Mouse (Mus musculus): ENCODE measurements around the gene Pdzd2. TPM values are rescaled to one million over a fixed set of nuclear protein-coding genes. Genes with fewer than 3 reads are reported as not detected.

Pdzd2 gene
- polyA plus RNA-seq, 1 experiment from 2014 or later, result 4.9 TPM

DNA sequence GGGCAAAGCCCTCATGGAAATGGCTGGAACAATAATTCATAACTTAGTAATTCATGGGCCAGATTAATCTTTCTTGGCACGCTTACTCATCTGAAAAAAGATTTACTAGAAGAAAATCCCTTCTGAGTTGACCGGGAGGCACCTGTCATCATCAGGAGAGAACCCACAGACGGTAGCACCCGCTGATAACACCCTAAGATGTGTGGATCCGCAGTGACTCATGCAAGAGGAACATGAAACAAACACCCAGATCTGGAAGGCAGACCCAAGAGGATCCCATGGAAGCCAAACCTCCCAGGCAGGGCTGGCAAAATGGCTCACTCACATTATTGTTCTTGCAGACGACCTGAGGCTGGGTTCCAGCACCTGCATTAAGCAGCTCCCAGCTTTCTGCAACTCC lies 325.0 kb downstream of the Pdzd2 start:
- DNase-seq (ENCODE audit: low spot score), result no peak
- 89% methylated on average over 6 of the region's 6 CpGs for WGBS

DNA sequence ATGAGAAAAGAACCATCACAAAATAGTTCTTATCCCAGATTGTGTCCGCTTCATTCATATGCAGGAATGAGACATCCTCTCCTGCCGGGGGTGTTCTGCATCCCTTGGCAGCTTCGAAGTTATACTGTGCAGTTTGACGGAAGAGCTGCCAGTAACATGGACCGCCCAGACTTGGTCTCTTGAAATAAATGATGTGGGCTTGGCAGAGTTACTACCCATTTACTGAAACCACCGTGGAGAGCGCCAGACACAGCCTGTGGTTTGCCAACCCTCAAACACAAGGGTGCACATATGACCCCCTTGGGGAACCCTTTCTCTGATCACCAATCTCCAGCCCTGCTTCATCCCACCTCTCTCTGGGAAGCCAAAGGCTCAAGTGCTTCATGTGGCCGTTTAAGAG lies 331.5 kb downstream of the Pdzd2 start:
- Histone ChIP-seq H3K27me3 (ENCODE audit: insufficient read depth, poor library complexity, severe bottlenecking) (no peaks in the 10 kb centered on the region), H3K4me1 (replicated peaks) (no peaks in the 10 kb centered on the region; the same call in 1 of the 2 replicates), H3K4me3 (no peak overlapping the region), H3K9me3 (no peaks in the 10 kb centered on the region), H3K27ac (no peak overlapping the region), H3K36me3 (no peaks in the 10 kb centered on the region)
- no peak for DNase-seq (ENCODE audit: low spot score)
- WGBS, result 91% methylated on average over 8 of the region's 8 CpGs

More for the DNA sequence above, 325.0 kb downstream of the Pdzd2 start:
- Histone ChIP-seq H3K27ac (no peak overlapping the region), H3K27me3 (ENCODE audit: insufficient read depth, poor library complexity, severe bottlenecking) (no peaks in the 10 kb centered on the region), H3K4me1 (replicated peaks) (no peaks in the 10 kb centered on the region), H3K36me3 (no peaks in the 10 kb centered on the region), H3K4me3 (no peak overlapping the region), H3K9me3 (no peaks in the 10 kb centered on the region)

DNA sequence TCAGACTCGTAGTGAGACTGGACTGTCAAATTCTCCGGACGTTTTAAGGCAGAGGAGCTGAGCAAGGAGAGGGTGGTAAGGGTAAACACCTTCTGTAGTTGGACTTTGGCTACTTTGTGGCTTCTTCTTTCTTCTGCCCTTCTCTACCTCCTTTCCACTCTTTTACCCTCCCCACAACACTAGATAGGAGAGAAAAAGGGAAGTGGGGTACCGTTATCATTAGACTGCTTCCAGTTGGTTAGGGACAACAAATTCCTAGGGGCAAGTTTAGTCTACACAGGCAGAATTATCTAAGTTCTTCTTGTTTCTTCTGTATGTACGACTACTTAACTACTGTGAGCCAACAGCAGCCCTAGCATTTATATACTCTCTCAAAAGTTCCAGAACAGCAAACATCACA lies 334.1 kb downstream of the Pdzd2 start:
- no peaks in the 10 kb centered on the region; the same call in 1 of the 2 replicates for H3K4me1 ChIP-seq (replicated peaks)
- H3K36me3 ChIP-seq, result no peaks in the 10 kb centered on the region
- no peak overlapping the region for H3K27ac ChIP-seq
- DNase-seq (ENCODE audit: low spot score), result no peak
- H3K9me3 ChIP-seq, result no peaks in the 10 kb centered on the region
- no peak overlapping the region for H3K4me3 ChIP-seq
- 93% methylated on average over 5 of the region's 5 CpGs for WGBS
- H3K27me3 ChIP-seq (ENCODE audit: insufficient read depth, poor library complexity, severe bottlenecking), result no peaks in the 10 kb centered on the region

DNA sequence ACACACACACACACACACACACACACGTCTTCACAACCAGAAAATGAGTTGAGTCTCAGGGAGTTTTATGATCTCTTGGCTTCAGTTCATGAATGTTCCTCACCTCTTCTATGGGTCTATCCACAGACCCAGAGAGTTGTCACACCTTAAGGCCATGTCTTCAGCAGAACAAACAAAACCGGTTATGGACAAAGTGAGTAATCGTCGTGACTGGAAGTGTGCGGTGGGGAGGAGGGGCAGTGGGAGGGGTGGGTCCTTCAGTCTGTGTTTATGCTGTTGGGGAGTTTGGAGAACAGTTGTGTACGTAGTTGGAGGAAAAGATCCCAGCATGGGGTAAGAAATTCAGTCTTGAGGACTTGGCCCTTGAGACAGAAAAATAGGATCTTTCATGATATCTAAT lies 342.7 kb downstream of the Pdzd2 start:
- WGBS, result 83% methylated on average over 6 of the region's 6 CpGs
- no peak overlapping the region for H3K27ac ChIP-seq
- no peaks in the 10 kb centered on the region for H3K27me3 ChIP-seq (ENCODE audit: insufficient read depth, poor library complexity, severe bottlenecking)
- H3K4me3 ChIP-seq, result no peak overlapping the region
- no peaks in the 10 kb centered on the region for H3K36me3 ChIP-seq
- H3K9me3 ChIP-seq, result no peaks in the 10 kb centered on the region
- no peak for DNase-seq (ENCODE audit: low spot score)
- no peaks in the 10 kb centered on the region for H3K4me1 ChIP-seq (replicated peaks)

DNA sequence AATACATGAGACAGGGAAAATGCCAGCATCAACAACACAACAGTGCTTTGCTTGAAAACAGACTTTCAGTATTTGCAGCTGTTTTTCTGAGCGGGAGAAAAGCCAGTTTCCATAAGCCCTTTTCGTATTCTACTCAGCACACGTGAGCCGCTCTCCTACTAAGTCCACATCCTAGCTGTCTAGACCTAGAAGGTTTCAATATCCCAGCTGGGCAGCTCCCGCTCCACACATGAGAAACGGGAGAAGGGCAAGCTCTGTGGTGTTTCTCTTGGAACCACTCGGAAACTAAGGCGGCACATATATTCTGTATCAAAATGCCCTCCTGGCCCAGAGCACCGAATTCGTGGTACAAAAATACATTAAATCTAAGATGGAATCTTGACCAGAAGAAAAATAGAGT lies 345.0 kb downstream of the Pdzd2 start:
- WGBS, result 93% methylated on average over 10 of the region's 10 CpGs

DNA sequence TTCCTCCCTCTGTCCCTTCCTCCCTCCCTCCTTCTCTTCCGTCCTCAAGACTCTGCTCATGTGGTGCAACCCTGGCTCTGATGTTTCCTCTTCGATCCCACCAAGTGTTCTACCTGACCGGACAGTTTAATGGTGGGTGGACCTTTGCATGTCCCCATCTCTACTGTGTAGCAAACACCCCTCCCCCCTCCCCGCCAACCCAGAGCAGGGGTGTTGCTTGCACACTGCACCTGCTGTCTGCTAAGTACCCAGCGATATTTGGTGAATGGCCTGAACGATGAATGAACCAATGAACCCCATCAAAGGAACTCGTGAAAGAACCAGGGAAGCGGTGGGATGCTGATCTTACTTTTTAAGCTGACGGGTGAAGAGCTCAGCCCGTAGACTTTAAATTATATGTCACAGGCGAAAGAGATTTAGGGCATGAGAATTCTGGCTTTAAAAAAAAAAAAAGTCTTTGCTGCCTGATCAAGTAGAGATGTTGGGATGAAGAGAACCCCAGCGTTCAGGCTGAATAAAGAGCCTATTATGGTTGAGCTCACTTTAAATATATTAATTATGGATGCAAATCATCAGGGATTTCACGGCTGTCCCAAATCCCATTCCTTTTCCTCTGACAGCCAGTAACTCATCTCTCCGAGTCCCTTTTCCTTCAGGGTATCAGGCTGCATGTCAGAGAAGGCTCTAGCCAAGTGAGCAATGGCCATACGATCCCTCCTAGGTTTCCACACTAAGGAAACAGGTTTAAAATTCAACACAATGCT lies 350.8 kb downstream of the Pdzd2 start:
- Histone ChIP-seq H3K4me1 (replicated peaks) (peaks cover 19% of the 10 kb centered on the region), H3K27ac (peak overlapping the region; percentile 50), H3K9me3 (no peaks in the 10 kb centered on the region), H3K4me3 (no peak overlapping the region), H3K27me3 (ENCODE audit: insufficient read depth, poor library complexity, severe bottlenecking) (no peaks in the 10 kb centered on the region), H3K36me3 (no peaks in the 10 kb centered on the region)
- WGBS, result 65% methylated on average over 15 of the region's 15 CpGs
- DNase-seq (ENCODE audit: low spot score), result no peak

More for the DNA sequence above, 345.0 kb downstream of the Pdzd2 start:
- Histone ChIP-seq H3K4me3 (no peak overlapping the region), H3K4me1 (replicated peaks) (no peaks in the 10 kb centered on the region), H3K27me3 (ENCODE audit: insufficient read depth, poor library complexity, severe bottlenecking) (no peaks in the 10 kb centered on the region), H3K36me3 (no peaks in the 10 kb centered on the region), H3K9me3 (no peaks in the 10 kb centered on the region), H3K27ac (no peak overlapping the region)
- DNase-seq (ENCODE audit: low spot score), result no peak

DNA sequence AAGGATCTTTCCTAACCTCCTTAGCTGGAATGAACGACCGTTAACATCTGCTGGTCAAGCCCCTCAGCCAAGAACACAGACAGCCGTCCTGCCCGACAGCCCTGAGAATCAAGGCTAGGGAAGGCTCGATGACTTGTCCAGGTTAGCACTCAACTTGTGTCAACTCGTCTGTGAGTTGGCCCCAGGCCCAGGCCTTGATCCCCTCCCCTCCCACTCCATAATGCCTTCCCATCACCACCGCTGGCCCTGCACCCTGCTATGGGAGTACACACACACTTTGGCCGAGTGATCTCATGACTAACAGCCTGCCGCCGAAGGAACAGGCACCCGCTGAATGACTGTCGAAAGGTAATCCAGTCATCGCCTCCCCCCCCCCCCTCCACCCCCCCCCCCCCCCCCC lies 355.0 kb downstream of the Pdzd2 start:
- no peaks in the 10 kb centered on the region for H3K36me3 ChIP-seq
- H3K9me3 ChIP-seq, result no peaks in the 10 kb centered on the region
- DNase-seq (ENCODE audit: low spot score), result no peak
- H3K4me1 ChIP-seq (replicated peaks), result peaks cover 19% of the 10 kb centered on the region
- no peaks in the 10 kb centered on the region for H3K27me3 ChIP-seq (ENCODE audit: insufficient read depth, poor library complexity, severe bottlenecking)
- 87% methylated on average over 13 of the region's 13 CpGs for WGBS
- no peak overlapping the region for H3K4me3 ChIP-seq
- no peak overlapping the region for H3K27ac ChIP-seq

DNA sequence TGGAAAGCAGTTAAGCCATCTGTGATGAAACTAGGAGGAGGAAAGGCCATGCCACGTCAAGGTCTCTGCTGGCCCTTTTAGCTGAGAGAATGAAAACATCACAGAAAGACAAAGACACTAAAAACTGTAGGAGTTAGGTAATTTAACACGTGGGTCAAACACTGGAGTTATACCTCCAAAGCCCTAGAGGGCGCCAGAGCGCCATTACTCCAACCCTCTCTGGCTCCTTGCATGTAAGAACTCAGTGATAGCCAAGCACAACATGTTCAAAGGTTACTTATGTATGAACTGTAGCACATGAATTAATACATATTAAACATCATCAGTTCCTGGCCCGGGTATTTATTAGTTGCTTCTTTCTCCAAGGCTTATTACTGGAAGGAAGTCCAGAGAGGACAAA lies 359.2 kb downstream of the Pdzd2 start:
- H3K4me1 ChIP-seq (replicated peaks), result peaks cover 17% of the 10 kb centered on the region
- no peak overlapping the region for H3K27ac ChIP-seq
- H3K4me3 ChIP-seq, result no peak overlapping the region
- WGBS, result 49% methylated on average over 5 of the region's 5 CpGs
- no peaks in the 10 kb centered on the region for H3K9me3 ChIP-seq
- peaks cover 16% of the 10 kb centered on the region for H3K27me3 ChIP-seq (ENCODE audit: insufficient read depth, poor library complexity, severe bottlenecking)
- no peaks in the 10 kb centered on the region for H3K36me3 ChIP-seq
- peak; percentile 38 for DNase-seq (ENCODE audit: low spot score)

DNA sequence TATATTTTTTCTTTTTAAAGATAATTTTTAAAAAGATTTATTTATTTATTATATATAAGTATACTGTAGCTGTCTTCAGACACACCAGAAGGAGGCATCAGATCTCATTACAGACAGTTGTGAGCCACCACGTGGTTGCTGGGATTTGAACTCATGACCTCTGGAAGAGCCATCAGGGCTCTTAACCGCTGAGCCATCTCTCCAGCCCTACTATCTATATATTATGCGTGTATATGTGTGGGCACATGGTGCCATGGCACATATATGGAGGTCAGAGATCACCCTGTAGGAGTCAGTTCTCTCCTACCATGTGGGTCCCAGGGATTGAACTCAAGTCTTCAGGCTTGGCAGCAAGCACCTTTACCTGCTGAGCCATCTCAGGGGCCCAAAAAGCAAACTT lies 359.7 kb downstream of the Pdzd2 start:
- Histone ChIP-seq H3K27ac (no peak overlapping the region), H3K9me3 (no peaks in the 10 kb centered on the region), H3K27me3 (ENCODE audit: insufficient read depth, poor library complexity, severe bottlenecking) (peaks cover 16% of the 10 kb centered on the region), H3K4me1 (replicated peaks) (peaks cover 20% of the 10 kb centered on the region), H3K36me3 (no peaks in the 10 kb centered on the region), H3K4me3 (no peak overlapping the region)
- WGBS, result 90% methylated on average over 3 of the region's 3 CpGs
- no peak for DNase-seq (ENCODE audit: low spot score)

DNA sequence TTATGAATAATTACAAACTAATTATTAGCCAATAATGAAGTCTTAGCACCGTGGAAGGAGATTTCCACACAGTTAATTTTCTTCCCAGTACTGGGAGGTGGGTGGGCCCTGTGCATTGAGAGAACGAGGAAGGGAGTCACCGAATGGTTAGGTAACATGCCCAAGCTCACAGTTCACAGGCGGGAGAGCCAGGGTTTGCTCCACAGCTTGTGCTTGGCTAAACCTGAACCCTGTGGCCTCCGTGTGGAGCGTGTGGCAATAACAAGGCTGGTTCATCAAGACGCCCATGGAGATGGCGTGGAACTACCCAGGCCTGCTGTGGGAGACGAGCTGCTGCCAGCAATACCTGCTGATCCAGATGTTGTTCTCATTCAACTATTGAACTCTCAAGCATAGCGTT lies 361.9 kb downstream of the Pdzd2 start:
- 84% methylated on average over 10 of the region's 10 CpGs for WGBS
- no peaks in the 10 kb centered on the region for H3K36me3 ChIP-seq
- H3K4me1 ChIP-seq (replicated peaks), result peaks cover 31% of the 10 kb centered on the region
- no peak overlapping the region for H3K27ac ChIP-seq
- H3K4me3 ChIP-seq, result no peak overlapping the region
- DNase-seq (ENCODE audit: low spot score), result no peak
- peaks cover 33% of the 10 kb centered on the region for H3K27me3 ChIP-seq (ENCODE audit: insufficient read depth, poor library complexity, severe bottlenecking)
- H3K9me3 ChIP-seq, result no peaks in the 10 kb centered on the region

DNA sequence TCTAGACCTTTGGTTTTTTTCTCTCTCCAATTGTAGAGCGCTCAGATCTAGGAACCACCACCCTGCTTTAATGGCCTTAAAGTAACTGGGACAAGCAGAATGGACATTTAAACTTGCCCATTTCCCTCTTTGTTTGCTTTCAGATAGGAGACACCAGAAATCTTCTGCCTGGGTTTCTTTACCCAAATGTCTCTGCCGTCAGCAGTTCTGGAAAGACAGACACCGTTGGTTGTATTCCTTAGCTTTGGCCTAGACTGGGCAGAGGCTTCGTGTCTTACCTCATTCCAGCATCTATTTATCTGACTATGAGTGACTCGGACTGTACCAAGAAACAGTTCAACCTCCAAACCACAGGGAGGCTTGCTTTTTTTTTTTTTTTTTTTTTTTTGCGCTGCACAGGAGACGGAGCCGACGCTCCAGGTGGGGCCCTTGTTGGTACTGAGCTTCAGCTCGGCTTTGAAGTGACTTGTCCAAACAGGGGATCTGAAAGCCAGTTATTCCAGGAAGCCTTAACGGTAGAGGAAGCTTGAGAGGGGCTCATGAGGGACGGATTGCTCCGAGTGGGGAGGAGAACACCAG lies 363.1 kb downstream of the Pdzd2 start:
- WGBS, result 40% methylated on average over 13 of the region's 13 CpGs
- no peak for DNase-seq (ENCODE audit: low spot score)
- Histone ChIP-seq H3K27me3 (ENCODE audit: insufficient read depth, poor library complexity, severe bottlenecking) (peaks cover 38% of the 10 kb centered on the region), H3K4me1 (replicated peaks) (peaks cover 32% of the 10 kb centered on the region), H3K36me3 (peaks cover 4% of the 10 kb centered on the region; the same call in 1 of the 2 replicates), H3K27ac (peak overlapping the region; percentile 62; the same call in 1 of the 2 replicates), H3K4me3 (peak overlapping the region; percentile 49; the same call in 1 of the 2 replicates), H3K9me3 (no peaks in the 10 kb centered on the region)

DNA sequence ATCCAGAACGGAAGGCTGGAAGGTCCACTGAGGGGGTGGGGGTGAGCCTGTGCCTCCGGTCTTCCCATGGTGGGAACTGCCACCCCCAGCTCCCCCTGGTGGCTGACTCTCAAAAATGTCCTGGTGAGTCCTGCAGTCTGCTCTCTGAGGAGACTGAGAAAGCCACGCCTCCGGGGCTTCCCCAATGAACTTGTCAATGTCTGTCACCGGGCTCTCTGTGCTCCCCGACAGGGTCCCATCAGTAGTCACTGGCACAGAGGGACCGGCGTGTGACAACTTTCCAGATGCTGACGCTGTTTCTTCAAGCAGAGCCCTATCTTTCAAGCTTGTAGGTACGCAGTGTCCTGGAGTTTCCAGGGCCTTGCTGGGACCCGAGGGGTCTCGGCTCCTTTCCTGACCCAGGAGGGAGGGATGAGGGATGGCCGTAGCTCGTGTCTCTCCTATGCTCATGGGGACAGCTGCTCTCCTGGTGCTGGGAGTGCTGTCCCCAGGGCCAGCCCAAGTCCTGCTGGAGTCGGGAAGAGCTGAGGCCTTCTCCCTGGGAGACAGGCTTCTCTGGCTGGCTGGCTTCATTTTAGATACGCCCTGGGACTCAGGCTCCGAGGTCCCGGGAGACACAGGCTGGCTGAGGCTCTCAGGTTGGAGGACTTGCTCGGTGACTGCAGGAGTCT lies 363.9 kb downstream of the Pdzd2 start:
- peaks cover 38% of the 10 kb centered on the region for H3K27me3 ChIP-seq (ENCODE audit: insufficient read depth, poor library complexity, severe bottlenecking)
- H3K9me3 ChIP-seq, result no peaks in the 10 kb centered on the region
- DNase-seq (ENCODE audit: low spot score), result peak; percentile 93
- 2% methylated on average over 19 of the region's 19 CpGs for WGBS
- H3K36me3 ChIP-seq, result peaks cover 4% of the 10 kb centered on the region; the same call in 1 of the 2 replicates
- peak overlapping the region; percentile 49 for H3K4me3 ChIP-seq
- H3K4me1 ChIP-seq (replicated peaks), result peaks cover 36% of the 10 kb centered on the region
- peak overlapping the region; percentile 70 for H3K27ac ChIP-seq

DNA sequence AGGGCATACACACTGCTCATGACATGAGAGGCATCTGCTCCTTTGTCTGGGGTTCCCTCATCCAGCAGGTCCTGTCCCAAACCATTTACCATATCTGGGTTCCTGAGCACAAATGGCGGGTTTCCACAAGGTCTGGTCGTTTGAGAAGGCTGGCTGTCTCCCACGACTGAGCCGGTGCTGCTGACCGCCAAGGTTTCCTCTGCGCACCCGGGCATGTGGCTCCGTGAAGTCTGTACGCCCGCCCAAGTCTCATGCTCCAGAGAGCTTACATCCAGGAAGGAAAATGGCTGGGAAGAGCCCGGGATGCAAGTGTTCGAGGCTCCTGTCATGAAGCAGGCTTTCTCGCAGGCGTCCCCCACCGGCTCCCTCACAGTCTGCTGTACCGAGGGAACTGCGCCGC lies 364.8 kb downstream of the Pdzd2 start:
- Histone ChIP-seq H3K4me3 (peak overlapping the region; percentile 49), H3K27ac (peak overlapping the region; percentile 70), H3K9me3 (no peaks in the 10 kb centered on the region), H3K27me3 (ENCODE audit: insufficient read depth, poor library complexity, severe bottlenecking) (peaks cover 42% of the 10 kb centered on the region), H3K4me1 (replicated peaks) (peaks cover 36% of the 10 kb centered on the region), H3K36me3 (peaks cover 4% of the 10 kb centered on the region; the same call in 1 of the 2 replicates)
- 59% methylated on average over 18 of the region's 18 CpGs for WGBS
- DNase-seq (ENCODE audit: low spot score), result no peak
